Mouse (Mus musculus) midbrain, embryonic 10.5 days (tissue): ENCODE results near the gene Phgr1. TPM values are rescaled to one million over a fixed set of nuclear protein-coding genes. Genes with fewer than 3 reads are reported as not detected.

Experiments used
- DNase-seq: peaks from one replicate; pipeline ENCODE4 v3.0.0-alpha.2; 2017; ENCODE audit warnings: low spot score
- H3K27ac ChIP-seq: fragments of 300-500 bp; sonication (generic); replicated peaks from 2 replicates; pipeline ENCODE4 v1.5.1; 2016; ENCODE audit warnings: mild to moderate bottlenecking
- H3K27me3 ChIP-seq: fragments of 300-500 bp; sonication (generic); 2 replicates; pipeline ENCODE4 v1.6.1; 2016; ENCODE audit warnings: low read depth, mild to moderate bottlenecking; ENCODE audit not compliant: poor library complexity, severe bottlenecking
- H3K36me3 ChIP-seq: fragments of 300-500 bp; sonication (generic); 2 replicates; pipeline ENCODE4 v1.6.1; 2016; ENCODE audit warnings: mild to moderate bottlenecking, moderate library complexity
- H3K4me1 ChIP-seq: fragments of 300-500 bp; sonication (generic); 2 replicates; pipeline ENCODE4 v1.6.1; 2016
- H3K4me3 ChIP-seq: fragments of 300-500 bp; sonication (generic); 2 replicates; pipeline ENCODE4 v1.5.1; 2016; ENCODE audit warnings: mild to moderate bottlenecking, moderate library complexity
- H3K9me3 ChIP-seq: fragments of 300-500 bp; sonication (generic); replicated peaks from 2 replicates; pipeline ENCODE4 v1.6.1; 2016; ENCODE audit warnings: mild to moderate bottlenecking
- WGBS: fragments of 180-500 bp; shearing (Covaris S2); methylation state at CpG from one replicate; pipeline ENCODE4 v1.1.7; 2016; 5-methylcytosine and 5-hydroxymethylcytosine counted together
- polyA plus RNA-seq: library from polyadenylated mRNA; unstranded; fragments of >200 nt; fragmentation: Nextera tagmentation; extraction: Ambion mirVana; gene quantifications from 2 replicates; pipeline ENCODE4 v1.2.1, GENCODE M21; 2016

The Phgr1 gene
- polyA plus RNA-seq, 1 experiment from 2014 or later: not detected

- no peak for DNase-seq
- no peak overlapping the region for H3K27ac ChIP-seq
- H3K9me3 ChIP-seq: no peaks in the 10 kb centered on the region
- WGBS: 74% methylated on average over 9 of the region's 9 CpGs
- H3K4me3 ChIP-seq: no peak overlapping the region
- peaks cover 16% of the 10 kb centered on the region for H3K4me1 ChIP-seq
- H3K36me3 ChIP-seq: no peaks in the 10 kb centered on the region
- H3K27me3 ChIP-seq: peaks cover 34% of the 10 kb centered on the region
These were observed 31.4 kb upstream of the Phgr1 start for GRCm38 (mm10) chr2:118741183-118741582.

- peaks cover 44% of the 10 kb centered on the region for H3K27me3 ChIP-seq
- H3K36me3 ChIP-seq: no peaks in the 10 kb centered on the region
- WGBS: 29% methylated on average over 8 of the region's 8 CpGs
- no peak for DNase-seq
- peaks cover 38% of the 10 kb centered on the region for H3K4me1 ChIP-seq
- no peak overlapping the region for H3K27ac ChIP-seq
- no peaks in the 10 kb centered on the region for H3K9me3 ChIP-seq
- H3K4me3 ChIP-seq: no peak overlapping the region
These were observed 29.2 kb upstream of the Phgr1 start for GRCm38 (mm10) chr2:118743261-118743943.

- H3K27me3 ChIP-seq: peaks cover 44% of the 10 kb centered on the region
- no peaks in the 10 kb centered on the region for H3K9me3 ChIP-seq
- WGBS: 5% methylated on average over 7 of the region's 7 CpGs
- H3K4me1 ChIP-seq: peaks cover 50% of the 10 kb centered on the region
- peak overlapping the region; percentile 98 for H3K4me3 ChIP-seq
- no peak for DNase-seq
- peaks cover 10% of the 10 kb centered on the region for H3K36me3 ChIP-seq
- no peak overlapping the region for H3K27ac ChIP-seq
These were observed 27.9 kb upstream of the Phgr1 start for GRCm38 (mm10) chr2:118744621-118745020.

- Histone ChIP-seq H3K36me3 (peaks cover 17% of the 10 kb centered on the region), H3K4me3 (peak within 1 kb of the TSS; percentile 98), H3K9me3 (no peaks in the 10 kb centered on the region), H3K27ac (peak within 1 kb of the TSS; percentile 91), H3K4me1 (peaks cover 57% of the 10 kb centered on the region), H3K27me3 (peaks cover 44% of the 10 kb centered on the region)
- DNase-seq: peak; percentile 91
- 4% methylated on average over 50 of the region's 57 CpGs for WGBS
These were observed 27.2 kb upstream of the Phgr1 start, which contains the start of gene Inafm2 for GRCm38 (mm10) chr2:118745232-118745884. TSS of gene Inafm2 (plus strand) at chr2:118745758.

- Histone ChIP-seq H3K27me3 (peaks cover 44% of the 10 kb centered on the region), H3K27ac (peak overlapping the region; percentile 91), H3K4me3 (peak overlapping the region; percentile 98), H3K4me1 (peaks cover 60% of the 10 kb centered on the region), H3K9me3 (no peaks in the 10 kb centered on the region), H3K36me3 (peaks cover 20% of the 10 kb centered on the region)
- WGBS: 1% methylated on average over 110 of the region's 113 CpGs
- DNase-seq: peak; percentile 72
These were observed 26.4 kb upstream of the Phgr1 start for GRCm38 (mm10) chr2:118745915-118746901.

GRCm38 (mm10) chr2:118747301-118747960 lies 25.1 kb upstream of the Phgr1 start:
- Histone ChIP-seq H3K27me3 (peaks cover 41% of the 10 kb centered on the region), H3K4me3 (peak overlapping the region; percentile 98), H3K9me3 (no peaks in the 10 kb centered on the region), H3K4me1 (peaks cover 65% of the 10 kb centered on the region), H3K27ac (no peak overlapping the region), H3K36me3 (peaks cover 20% of the 10 kb centered on the region)
- WGBS: 52% methylated on average over 10 of the region's 10 CpGs
- DNase-seq: no peak

- peaks cover 23% of the 10 kb centered on the region for H3K27me3 ChIP-seq
- H3K36me3 ChIP-seq: peaks cover 20% of the 10 kb centered on the region
- H3K4me1 ChIP-seq: peaks cover 64% of the 10 kb centered on the region
- H3K4me3 ChIP-seq: no peak overlapping the region
- 21% methylated on average over 10 of the region's 10 CpGs for WGBS
- H3K27ac ChIP-seq: 0 out of 2 replicates have a peak overlapping the region, but pooled peaks have one; percentile 10
- no peaks in the 10 kb centered on the region for H3K9me3 ChIP-seq
- no peak for DNase-seq
These were observed 23.2 kb upstream of the Phgr1 start for GRCm38 (mm10) chr2:118749341-118749884.

- 93% methylated on average over 8 of the region's 8 CpGs for WGBS
- H3K4me1 ChIP-seq: peaks cover 53% of the 10 kb centered on the region
- H3K4me3 ChIP-seq: no peak overlapping the region
- no peak overlapping the region for H3K27ac ChIP-seq
- H3K9me3 ChIP-seq: no peaks in the 10 kb centered on the region
- DNase-seq: no peak
- H3K27me3 ChIP-seq: peaks cover 14% of the 10 kb centered on the region
- peaks cover 20% of the 10 kb centered on the region for H3K36me3 ChIP-seq
These were observed 22.1 kb upstream of the Phgr1 start for GRCm38 (mm10) chr2:118750476-118750875.

- Histone ChIP-seq H3K4me1 (peaks cover 41% of the 10 kb centered on the region), H3K9me3 (no peaks in the 10 kb centered on the region), H3K36me3 (peaks cover 20% of the 10 kb centered on the region), H3K27me3 (peaks cover 17% of the 10 kb centered on the region), H3K27ac (no peak overlapping the region; the same call in 1 of the 2 replicates), H3K4me3 (no peak overlapping the region)
- no peak for DNase-seq
- WGBS: 75% methylated on average over 16 of the region's 16 CpGs
These were observed 20.4 kb upstream of the Phgr1 start for GRCm38 (mm10) chr2:118751896-118752791.

- H3K36me3 ChIP-seq: peaks cover 20% of the 10 kb centered on the region
- H3K4me3 ChIP-seq: no peak overlapping the region
- peaks cover 38% of the 10 kb centered on the region for H3K4me1 ChIP-seq
- WGBS: 76% methylated on average over 4 of the region's 4 CpGs
- H3K9me3 ChIP-seq: no peaks in the 10 kb centered on the region
- peaks cover 17% of the 10 kb centered on the region for H3K27me3 ChIP-seq
- no peak for DNase-seq
- H3K27ac ChIP-seq: no peak overlapping the region; the same call in 1 of the 2 replicates
These were observed 19.8 kb upstream of the Phgr1 start for GRCm38 (mm10) chr2:118752792-118753108.

- no peak for DNase-seq
- Histone ChIP-seq H3K9me3 (no peaks in the 10 kb centered on the region), H3K4me3 (no peak overlapping the region), H3K27ac (no peak overlapping the region), H3K27me3 (peaks cover 30% of the 10 kb centered on the region), H3K36me3 (peaks cover 15% of the 10 kb centered on the region), H3K4me1 (peaks cover 24% of the 10 kb centered on the region)
- WGBS: 85% methylated on average over 5 of the region's 5 CpGs
These were observed 18.4 kb upstream of the Phgr1 start for GRCm38 (mm10) chr2:118754143-118754542.
